ENCODE assay signal across 12 mouse cellular contexts in the genomic region with DNA sequence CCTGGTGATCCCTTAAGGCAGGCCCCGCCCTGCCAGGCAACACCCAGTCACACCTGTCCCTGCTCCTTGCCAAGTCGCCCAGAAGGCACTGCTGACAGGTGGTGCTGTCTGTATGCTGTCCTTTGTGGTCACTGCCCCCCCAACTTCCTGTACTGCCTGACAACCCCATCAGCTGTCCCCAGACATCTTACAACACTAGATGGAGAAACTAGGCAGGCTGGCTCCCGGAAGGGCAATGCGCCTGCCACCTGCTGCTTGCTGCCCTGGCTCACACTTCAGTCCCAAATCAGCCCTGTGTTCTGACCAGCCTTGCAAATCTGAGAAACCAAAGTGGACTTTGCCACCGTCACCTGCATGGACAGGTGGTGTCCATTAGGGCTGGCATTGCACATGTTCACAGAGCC. TPM values are rescaled to one million over a fixed set of nuclear protein-coding genes. Genes with fewer than 3 reads are reported as not detected.
A peak's percentile ranks its signal among the peaks of the same experiment; 100 is the strongest.
DNase-seq lines count a peak whose midpoint lies in the region; ATAC-seq and TF ChIP-seq lines count a peak whose summit lies in the region.
"Had no signal": no experiment of that assay in that cellular context is flagged by ENCODE, and none has a peak within 500 bp of the region (broad histone marks: within the 10 kb centered on the region; RNA-seq: fewer than 3 reads in every experiment).

No protein-coding gene starts in this region.

- H3K9me3 ChIP-seq in hindbrain, embryonic 13.5 days = no peaks in the 10 kb centered on the region
- no peaks in the 10 kb centered on the region for H3K9me3 ChIP-seq in hindbrain, embryonic 11.5 days (ENCODE audit: control insufficient read depth, low read length)
- H3K9me3 ChIP-seq: hindbrain, embryonic 10.5 days; midbrain, embryonic 15.5 days had no signal

- H3K36me3 ChIP-seq in hindbrain, embryonic 13.5 days = peaks cover 60% of the 10 kb centered on the region
- H3K36me3 ChIP-seq in hindbrain, embryonic 11.5 days (ENCODE audit: control insufficient read depth, insufficient read depth, low read length) = peaks cover 2% of the 10 kb centered on the region
- peaks cover 12% of the 10 kb centered on the region for H3K36me3 ChIP-seq in small intestine, adult 2 months (ENCODE audit: control insufficient read depth, insufficient read depth, low read length)

- H3K9ac ChIP-seq in hindbrain, embryonic 13.5 days = peak overlapping the region; percentile 19; the same call in 1 of the 2 replicates
- no peak overlapping the region for H3K9ac ChIP-seq in hindbrain, embryonic 11.5 days (ENCODE audit: low read depth, low read length)
- H3K9ac ChIP-seq: lung, embryonic 14.5 days; midbrain, embryonic 15.5 days had no signal

- no peak overlapping the region for H3K4me3 ChIP-seq in hindbrain, embryonic 13.5 days
- no peak overlapping the region for H3K4me3 ChIP-seq in hindbrain, embryonic 11.5 days (ENCODE audit: low read depth, low read length)
- H3K4me3 ChIP-seq in small intestine, adult 2 months (ENCODE audit: low read depth, low read length) = no peak overlapping the region
- H3K4me3 ChIP-seq: layer of hippocampus, adult 2 months; midbrain, embryonic 15.5 days had no signal

- TF ChIP-seq POLR2A in small intestine, adult 2 months (IDR thresholded peaks at IDR 0.05; ENCODE audit: low read depth, low read length) = no peak

- H3K4me2 ChIP-seq in hindbrain, embryonic 13.5 days = no peak overlapping the region
- H3K4me2 ChIP-seq in hindbrain, embryonic 11.5 days (replicated peaks; ENCODE audit: low read depth, low read length) = no peak overlapping the region
- H3K4me2 ChIP-seq: lung, embryonic 14.5 days; midbrain, embryonic 15.5 days had no signal

- no peak for ATAC-seq in hindbrain, embryonic 13.5 days (ENCODE audit: low FRiP score)
- ATAC-seq in hindbrain, embryonic 11.5 days (ENCODE audit: low FRiP score) = no peak
- ATAC-seq: midbrain, embryonic 15.5 days had no signal

- H3K4me1 ChIP-seq in hindbrain, embryonic 13.5 days (replicated peaks) = peaks cover 33% of the 10 kb centered on the region
- H3K4me1 ChIP-seq in hindbrain, embryonic 11.5 days (replicated peaks; ENCODE audit: control insufficient read depth, insufficient read depth, low read length) = no peaks in the 10 kb centered on the region
- H3K4me1 ChIP-seq in small intestine, adult 2 months (ENCODE audit: control insufficient read depth, insufficient read depth, insufficient read length, low read length) = peaks cover 33% of the 10 kb centered on the region

- DNase-seq in hindbrain, embryonic 11.5 days (ENCODE audit: low spot score) = no peak
- DNase-seq in cerebellum, adult 11-12 months = peak; percentile 94
- peak; percentile 64 for DNase-seq in gastrocnemius, postnatal 10 days
- DNase-seq in layer of hippocampus, adult 9-10 months (ENCODE audit: low spot score) = no peak
- no peak for DNase-seq in urinary bladder, adult 2 months (ENCODE audit: low spot score)
- no peak for DNase-seq in embryo, embryonic 9.5 days (ENCODE audit: extremely low spot score)
- DNase-seq: lung, embryonic 14.5 days had no signal

- no peak for TF ChIP-seq CTCF in small intestine, adult 2 months (IDR thresholded peaks at IDR 0.05; ENCODE audit: extremely low read depth, insufficient read length, insufficient replicate concordance, low read depth, low read length)

- H3K27ac ChIP-seq in hindbrain, embryonic 13.5 days = no peak overlapping the region
- H3K27ac ChIP-seq in hindbrain, embryonic 11.5 days (ENCODE audit: low read depth, low read length) = no peak overlapping the region
- peak overlapping the region; percentile 91 for H3K27ac ChIP-seq in small intestine, adult 2 months (ENCODE audit: insufficient read depth, low read depth, low read length)
- H3K27ac ChIP-seq: hindbrain, embryonic 10.5 days; layer of hippocampus, adult 2 months; midbrain, embryonic 15.5 days had no signal

- no peaks in the 10 kb centered on the region for H3K27me3 ChIP-seq in hindbrain, embryonic 13.5 days
- no peaks in the 10 kb centered on the region for H3K27me3 ChIP-seq in hindbrain, embryonic 11.5 days (ENCODE audit: control insufficient read depth, insufficient read depth, low read length)
- H3K27me3 ChIP-seq in small intestine, adult 2 months (ENCODE audit: control insufficient read depth, insufficient read depth, low read length) = no peaks in the 10 kb centered on the region
- H3K27me3 ChIP-seq: midbrain, embryonic 15.5 days had no signal

- 93% methylated on average over 5 of the region's 5 CpGs for WGBS in hindbrain, embryonic 13.5 days
- WGBS in hindbrain, embryonic 11.5 days = 87% methylated on average over 5 of the region's 5 CpGs
- WGBS in small intestine, adult 2 months = 24% methylated on average over 5 of the region's 5 CpGs

RNA-seq across cellular contexts. Expression of a gene that starts 3.8 kb away (rescaled TPM):
- polyA plus RNA-seq in hindbrain, embryonic 13.5 days (2015; fragmentation: Nextera tagmentation; extraction: Ambion mirVana) = 41.5 and 43.9 TPM in 2 replicates
- polyA plus RNA-seq in hindbrain, embryonic 11.5 days (2014; fragmentation: Nextera tagmentation; extraction: Ambion mirVana) = 14.6 and 19.0 TPM in 2 replicates
- 10 to 100 TPM; 24.0 to 28.1 TPM for total RNA-seq in gastrocnemius, postnatal 10 days (2021)
- polyA plus RNA-seq in small intestine, adult 2 months (2012; rRNA removed) = 14.5 and 29.2 TPM in 2 replicates
- 10.5 and 14.1 TPM in 2 replicates for polyA plus RNA-seq in urinary bladder, adult 2 months (2012; rRNA removed)

RNA-seq across cellular contexts. Expression of a gene that starts 13.5 kb away (rescaled TPM):
- 333 and 336 TPM in 2 replicates for polyA plus RNA-seq in hindbrain, embryonic 13.5 days (2015; fragmentation: Nextera tagmentation; extraction: Ambion mirVana)
- 328 and 353 TPM in 2 replicates for polyA plus RNA-seq in hindbrain, embryonic 11.5 days (2014; fragmentation: Nextera tagmentation; extraction: Ambion mirVana)
- 100 to 1,000 TPM; 113 to 127 TPM for total RNA-seq in gastrocnemius, postnatal 10 days (2021)
- 132 and 250 TPM in 2 replicates for polyA plus RNA-seq in small intestine, adult 2 months (2012; rRNA removed)
- 111 and 113 TPM in 2 replicates for polyA plus RNA-seq in urinary bladder, adult 2 months (2012; rRNA removed)

RNA-seq across cellular contexts. Expression of a gene that starts 15.6 kb away (rescaled TPM):
- polyA plus RNA-seq in hindbrain, embryonic 13.5 days (2015; fragmentation: Nextera tagmentation; extraction: Ambion mirVana) = 8.0 and 8.1 TPM in 2 replicates
- polyA plus RNA-seq in hindbrain, embryonic 11.5 days (2014; fragmentation: Nextera tagmentation; extraction: Ambion mirVana) = 13.8 and 14.6 TPM in 2 replicates
- 10 to 100 TPM in 1 of 2 experiments, 1 to 10 TPM in 1; 9.0 to 15.9 TPM for total RNA-seq in gastrocnemius, postnatal 10 days (2021)
- polyA plus RNA-seq in small intestine, adult 2 months (2012; rRNA removed) = 16.2 and 29.7 TPM in 2 replicates
- 17.9 and 29.9 TPM in 2 replicates for polyA plus RNA-seq in urinary bladder, adult 2 months (2012; rRNA removed)

RNA-seq across cellular contexts. Expression of a gene that starts 42.6 kb away (rescaled TPM):
- 0.13 and 0.17 TPM in 2 replicates for polyA plus RNA-seq in hindbrain, embryonic 13.5 days (2015; fragmentation: Nextera tagmentation; extraction: Ambion mirVana)
- 0.05 and 0.06 TPM in 2 replicates for polyA plus RNA-seq in hindbrain, embryonic 11.5 days (2014; fragmentation: Nextera tagmentation; extraction: Ambion mirVana)
- under 1 TPM in 1 of 2 experiments, not detected in 1; 0.07 TPM for total RNA-seq in gastrocnemius, postnatal 10 days (2021)
- polyA plus RNA-seq in small intestine, adult 2 months (2012; rRNA removed) = 0.66 and 1.3 TPM in 2 replicates
- 0.44 and 0.49 TPM in 2 replicates for polyA plus RNA-seq in urinary bladder, adult 2 months (2012; rRNA removed)

RNA-seq across cellular contexts. Expression of a gene that starts 59.2 kb away (rescaled TPM):
- polyA plus RNA-seq in hindbrain, embryonic 13.5 days (2015; fragmentation: Nextera tagmentation; extraction: Ambion mirVana) = 63.6 and 68.8 TPM in 2 replicates
- 25.1 and 25.4 TPM in 2 replicates for polyA plus RNA-seq in hindbrain, embryonic 11.5 days (2014; fragmentation: Nextera tagmentation; extraction: Ambion mirVana)
- total RNA-seq in gastrocnemius, postnatal 10 days (2021) = 10 to 100 TPM; 30.5 to 33.0 TPM
- polyA plus RNA-seq in small intestine, adult 2 months (2012; rRNA removed) = 43.1 and 81.2 TPM in 2 replicates
- 33.0 and 37.4 TPM in 2 replicates for polyA plus RNA-seq in urinary bladder, adult 2 months (2012; rRNA removed)

Comparison
In these comparisons a context has a peak if more than half of its experiments do, and no peak if none do; other contexts are left out.
1. DNase-seq: peak in cerebellum, adult 11-12 months (single experiment) and gastrocnemius, postnatal 10 days (single experiment); none in hindbrain, embryonic 11.5 days (single experiment), layer of hippocampus, adult 9-10 months (single experiment), urinary bladder, adult 2 months (single experiment) and embryo, embryonic 9.5 days (single experiment).